Mouse (Mus musculus) ES-Bruce4 (cell line): ENCODE results near the gene Syne3.

Experiments used
- CTCF ChIP-seq: IDR thresholded peaks from one replicate; pipeline ENCODE4 v1.8.1; 2011; ENCODE audit warnings: low read depth, low read length
- EP300 ChIP-seq: IDR thresholded peaks from 2 replicates; pipeline ENCODE4 v1.6.1; 2011; ENCODE audit warnings: low read depth, low read length; ENCODE audit not compliant: insufficient read depth

GRCm38 (mm10) chr12:104939372-104940026 is 70.1 kb downstream of the Syne3 start:
- TF ChIP-seq EP300, result 0 out of 2 replicates have a peak, but pooled peaks have one; percentile 30
- peak; percentile 95 for TF ChIP-seq CTCF
